Mouse (Mus musculus): ENCODE results near the gene Pdgfra. TPM values are rescaled to one million over a fixed set of nuclear protein-coding genes. Genes with fewer than 3 reads are reported as not detected.

The Pdgfra gene
- polyA plus RNA-seq, 1 experiment from 2014 or later = 50.1 TPM

GRCm38 (mm10) chr5:75184693-75185235 is 32.7 kb downstream of the Pdgfra start:
- H3K4me1 ChIP-seq = no peaks in the 10 kb centered on the region
- no peaks in the 10 kb centered on the region for H3K9me3 ChIP-seq (replicated peaks)
- H3K36me3 ChIP-seq = no peaks in the 10 kb centered on the region
- no peak overlapping the region for H3K4me2 ChIP-seq (replicated peaks)
- H3K4me3 ChIP-seq = no peak overlapping the region
- 83% methylated on average over 7 of the region's 7 CpGs for WGBS
- H3K27ac ChIP-seq = no peak overlapping the region
- no peaks in the 10 kb centered on the region for H3K27me3 ChIP-seq
- no peak for ATAC-seq (ENCODE audit: low FRiP score)
- H3K9ac ChIP-seq = no peak overlapping the region

DNA sequence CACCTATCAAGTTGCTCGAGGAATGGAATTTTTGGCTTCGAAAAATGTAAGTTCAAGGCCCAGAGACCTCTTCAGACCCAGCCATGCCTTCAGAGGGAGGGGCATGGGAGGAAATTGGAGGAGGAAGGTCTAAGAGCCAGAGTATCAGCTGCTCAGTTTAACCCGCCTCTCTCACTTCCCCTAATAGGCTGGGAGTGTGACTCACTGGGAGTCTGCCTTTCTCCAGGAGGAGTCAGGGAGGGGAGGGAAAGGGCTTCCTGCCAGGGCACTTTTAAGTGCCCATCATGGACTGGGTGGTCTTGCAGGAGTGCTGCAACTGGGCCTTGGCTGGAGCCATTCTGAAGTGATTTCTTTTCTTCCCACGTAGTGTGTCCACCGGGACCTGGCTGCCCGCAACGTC is 33.5 kb downstream of the Pdgfra start:
- no peaks in the 10 kb centered on the region for H3K27me3 ChIP-seq
- no peak overlapping the region for H3K4me3 ChIP-seq
- ATAC-seq (ENCODE audit: low FRiP score) = no peak
- no peak overlapping the region for H3K9ac ChIP-seq
- no peaks in the 10 kb centered on the region for H3K9me3 ChIP-seq (replicated peaks)
- H3K36me3 ChIP-seq = no peaks in the 10 kb centered on the region
- no peaks in the 10 kb centered on the region for H3K4me1 ChIP-seq
- 86% methylated on average over 7 of the region's 7 CpGs for WGBS
- no peak overlapping the region for H3K27ac ChIP-seq
- H3K4me2 ChIP-seq (replicated peaks) = no peak overlapping the region

GRCm38 (mm10) chr5:75189319-75189987 is 37.4 kb downstream of the Pdgfra start:
- ATAC-seq (ENCODE audit: low FRiP score) = peak; percentile 54

GRCm38 (mm10) chr5:75193107-75193506 is 41.0 kb downstream of the Pdgfra start:
- Histone ChIP-seq H3K4me3 (no peak overlapping the region), H3K9ac (no peak overlapping the region)

More at GRCm38 (mm10) chr5:75189319-75189987, 37.4 kb downstream of the Pdgfra start:
- no peaks in the 10 kb centered on the region for H3K4me1 ChIP-seq
- H3K27me3 ChIP-seq = no peaks in the 10 kb centered on the region
- H3K9me3 ChIP-seq (replicated peaks) = no peaks in the 10 kb centered on the region
- H3K4me3 ChIP-seq = no peak overlapping the region
- H3K27ac ChIP-seq = no peak overlapping the region
- no peak overlapping the region for H3K9ac ChIP-seq
- H3K36me3 ChIP-seq = no peaks in the 10 kb centered on the region
- WGBS = 56% methylated on average over 15 of the region's 15 CpGs
- H3K4me2 ChIP-seq (replicated peaks) = no peak overlapping the region

GRCm38 (mm10) chr5:75198413-75198812 is 46.3 kb downstream of the Pdgfra start:
- no peaks in the 10 kb centered on the region; the same call in 1 of the 2 replicates for H3K36me3 ChIP-seq
- no peaks in the 10 kb centered on the region for H3K4me1 ChIP-seq
- H3K27ac ChIP-seq = no peak overlapping the region
- WGBS = 70% methylated on average over 8 of the region's 8 CpGs
- no peak overlapping the region for H3K9ac ChIP-seq
- no peak overlapping the region for H3K4me2 ChIP-seq (replicated peaks)
- H3K4me3 ChIP-seq = no peak overlapping the region
- H3K9me3 ChIP-seq (replicated peaks) = no peaks in the 10 kb centered on the region
- ATAC-seq (ENCODE audit: low FRiP score) = no peak
- H3K27me3 ChIP-seq = no peaks in the 10 kb centered on the region

More at GRCm38 (mm10) chr5:75193107-75193506, 41.0 kb downstream of the Pdgfra start:
- WGBS = 93% methylated on average over 5 of the region's 5 CpGs
- Histone ChIP-seq H3K9me3 (replicated peaks) (no peaks in the 10 kb centered on the region), H3K4me1 (no peaks in the 10 kb centered on the region), H3K4me2 (replicated peaks) (no peak overlapping the region), H3K27ac (no peak overlapping the region), H3K27me3 (no peaks in the 10 kb centered on the region), H3K36me3 (no peaks in the 10 kb centered on the region; the same call in 1 of the 2 replicates)
- no peak for ATAC-seq (ENCODE audit: low FRiP score)

GRCm38 (mm10) chr5:75199698-75200365 is 47.7 kb downstream of the Pdgfra start:
- no peaks in the 10 kb centered on the region for H3K9me3 ChIP-seq (replicated peaks)
- no peak for ATAC-seq (ENCODE audit: low FRiP score)
- H3K36me3 ChIP-seq = no peaks in the 10 kb centered on the region; the same call in 1 of the 2 replicates
- no peak overlapping the region for H3K4me3 ChIP-seq
- no peak overlapping the region for H3K4me2 ChIP-seq (replicated peaks)
- WGBS = 67% methylated on average over 9 of the region's 9 CpGs
- no peaks in the 10 kb centered on the region for H3K27me3 ChIP-seq
- H3K9ac ChIP-seq = no peak overlapping the region
- no peaks in the 10 kb centered on the region for H3K4me1 ChIP-seq
- no peak overlapping the region for H3K27ac ChIP-seq

GRCm38 (mm10) chr5:75200366-75200724 is 48.3 kb downstream of the Pdgfra start:
- H3K4me3 ChIP-seq = no peak overlapping the region
- no peak for ATAC-seq (ENCODE audit: low FRiP score)
- H3K27me3 ChIP-seq = no peaks in the 10 kb centered on the region
- H3K4me2 ChIP-seq (replicated peaks) = no peak overlapping the region
- H3K9me3 ChIP-seq (replicated peaks) = no peaks in the 10 kb centered on the region
- no peak overlapping the region for H3K27ac ChIP-seq
- no peaks in the 10 kb centered on the region for H3K36me3 ChIP-seq
- no peak overlapping the region for H3K9ac ChIP-seq
- no peaks in the 10 kb centered on the region for H3K4me1 ChIP-seq
- WGBS = 94% methylated on average over 10 of the region's 10 CpGs

DNA sequence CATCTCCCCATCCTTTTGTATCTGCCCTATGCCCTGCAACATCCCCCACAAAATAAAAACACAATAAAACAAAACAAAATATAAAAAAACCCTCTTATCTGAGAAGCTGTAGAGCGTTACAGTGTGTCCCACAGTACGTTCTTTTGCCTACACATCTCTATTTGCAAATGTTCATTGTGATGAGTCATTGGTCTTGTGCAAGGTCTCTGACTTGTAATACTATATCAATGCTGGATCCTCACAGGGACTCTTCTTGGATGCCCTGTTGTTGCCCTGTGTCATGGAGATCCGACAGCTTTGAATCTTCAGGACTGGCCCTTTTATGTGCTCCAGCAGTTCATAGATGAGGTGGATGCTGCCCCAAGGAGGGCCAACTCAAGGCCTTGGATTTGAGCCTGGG is 55.8 kb downstream of the Pdgfra start:
- 0 out of 2 replicates have a peak, but pooled peaks cover 3% of the 10 kb centered on the region for H3K4me1 ChIP-seq
- no peaks in the 10 kb centered on the region for H3K36me3 ChIP-seq

GRCm38 (mm10) chr5:75209966-75210365 is 57.9 kb downstream of the Pdgfra start:
- Histone ChIP-seq H3K4me3 (no peak overlapping the region), H3K27me3 (no peaks in the 10 kb centered on the region), H3K9me3 (replicated peaks) (no peaks in the 10 kb centered on the region), H3K4me2 (replicated peaks) (no peak overlapping the region), H3K4me1 (peaks cover 3% of the 10 kb centered on the region; the same call in 1 of the 2 replicates), H3K36me3 (no peaks in the 10 kb centered on the region), H3K27ac (no peak overlapping the region), H3K9ac (no peak overlapping the region)
- ATAC-seq (ENCODE audit: low FRiP score) = no peak
- WGBS = 18% methylated on average over 1 of the region's 1 CpGs

More for the DNA sequence above, 55.8 kb downstream of the Pdgfra start:
- H3K27ac ChIP-seq = no peak overlapping the region
- no peak overlapping the region for H3K4me3 ChIP-seq
- no peaks in the 10 kb centered on the region for H3K9me3 ChIP-seq (replicated peaks)
- no peak overlapping the region for H3K9ac ChIP-seq
- WGBS = 88% methylated on average over 3 of the region's 3 CpGs
- ATAC-seq (ENCODE audit: low FRiP score) = no peak
- no peak overlapping the region for H3K4me2 ChIP-seq (replicated peaks)
- no peaks in the 10 kb centered on the region for H3K27me3 ChIP-seq

- Histone ChIP-seq H3K4me3 (no peak overlapping the region), H3K4me2 (replicated peaks) (no peak overlapping the region), H3K9me3 (replicated peaks) (no peaks in the 10 kb centered on the region), H3K9ac (no peak overlapping the region), H3K36me3 (no peaks in the 10 kb centered on the region), H3K27ac (no peak overlapping the region), H3K4me1 (no peaks in the 10 kb centered on the region; the same call in 1 of the 2 replicates), H3K27me3 (no peaks in the 10 kb centered on the region)
- ATAC-seq (ENCODE audit: low FRiP score) = no peak; the same call in 1 of the 2 replicates
- 53% methylated on average over 6 of the region's 6 CpGs for WGBS
These were observed 62.4 kb downstream of the Pdgfra start for GRCm38 (mm10) chr5:75214520-75214919.

DNA sequence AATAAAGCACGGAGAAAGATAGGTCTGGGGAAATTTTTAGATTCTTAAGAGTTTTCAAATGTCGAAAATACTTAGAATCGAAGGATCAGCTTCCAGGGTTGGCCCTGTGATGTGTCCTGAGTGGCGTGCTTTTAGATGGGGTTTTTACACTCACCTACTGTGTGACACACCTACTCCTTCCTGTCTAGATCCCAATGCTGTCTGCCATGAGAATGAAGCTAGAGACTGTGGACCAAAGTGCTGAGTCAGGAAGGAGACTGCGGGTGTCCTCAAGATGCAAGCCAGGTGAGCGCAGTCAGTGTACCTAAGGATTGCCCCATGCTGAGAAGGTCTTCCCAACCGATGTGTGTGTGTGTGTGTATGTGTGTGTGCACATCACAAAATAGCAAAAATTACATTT is 62.8 kb downstream of the Pdgfra start:
- ATAC-seq (ENCODE audit: low FRiP score) = 0 out of 2 replicates have a peak, but pooled peaks have one; percentile 41
- Histone ChIP-seq H3K27ac (no peak overlapping the region), H3K27me3 (no peaks in the 10 kb centered on the region), H3K36me3 (no peaks in the 10 kb centered on the region), H3K4me1 (no peaks in the 10 kb centered on the region; the same call in 1 of the 2 replicates), H3K9me3 (replicated peaks) (no peaks in the 10 kb centered on the region), H3K4me2 (replicated peaks) (no peak overlapping the region), H3K4me3 (no peak overlapping the region), H3K9ac (no peak overlapping the region)
- WGBS = 83% methylated on average over 7 of the region's 7 CpGs

GRCm38 (mm10) chr5:75215678-75216256 is 63.7 kb downstream of the Pdgfra start:
- Histone ChIP-seq H3K27me3 (no peaks in the 10 kb centered on the region), H3K36me3 (no peaks in the 10 kb centered on the region), H3K4me1 (no peaks in the 10 kb centered on the region; the same call in 1 of the 2 replicates), H3K4me2 (replicated peaks) (no peak overlapping the region), H3K27ac (no peak overlapping the region), H3K4me3 (no peak overlapping the region), H3K9ac (no peak overlapping the region), H3K9me3 (replicated peaks) (no peaks in the 10 kb centered on the region)
- 61% methylated on average over 7 of the region's 7 CpGs for WGBS
- ATAC-seq (ENCODE audit: low FRiP score) = no peak
